Mouse (Mus musculus): Measurements from ENCODE around the gene Gm45337.
"Not testable (repeated sequence)": the region's sequence is repeated elsewhere in the genome, so short reads cannot be mapped to it uniquely, and the experiment has no call there.

The Gm45337 gene

DNA sequence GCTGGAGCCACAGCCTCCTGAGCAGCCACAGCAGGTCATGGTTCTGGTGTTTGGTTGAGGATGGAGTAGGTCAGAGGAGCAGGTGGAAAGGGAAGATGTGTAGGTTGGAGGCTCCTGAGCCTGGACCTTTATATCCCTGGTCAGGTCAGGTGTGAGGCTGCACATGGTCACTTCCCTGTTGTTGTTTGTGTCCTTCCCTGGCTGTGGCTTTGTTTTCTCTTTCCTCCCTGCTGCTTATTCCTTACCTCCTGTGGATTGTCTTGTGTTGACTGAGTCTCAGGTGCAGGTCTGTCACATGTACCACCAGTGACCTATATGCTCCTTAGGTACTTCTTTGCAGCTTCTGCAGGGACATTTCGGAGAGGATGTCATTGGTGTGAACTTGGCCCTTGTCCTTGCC lies at the start of gene Gm45337:
TSS of gene Gm45337 (minus strand) at position 101 of the 400 bp plus-strand sequence.
- no peak for DNase-seq

DNA sequence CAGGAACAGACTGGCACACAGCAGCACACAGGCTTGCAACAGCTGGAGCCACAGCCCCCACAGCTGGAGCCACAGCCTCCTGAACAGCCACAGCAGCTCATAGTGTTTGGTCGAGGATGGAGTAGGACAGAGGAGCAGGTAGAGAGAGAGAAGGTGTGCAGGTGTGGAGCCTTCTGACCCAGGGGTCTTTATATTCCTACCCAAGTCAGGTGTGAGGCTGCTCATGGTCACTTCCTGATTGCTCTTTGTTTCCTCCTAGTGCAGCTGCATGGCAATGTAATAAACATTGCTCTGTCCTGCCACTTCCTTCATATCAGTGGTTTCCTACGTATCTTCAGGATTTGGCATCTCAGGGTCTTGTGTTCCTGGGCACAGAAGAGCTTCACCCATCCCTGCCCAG lies 45.9 kb upstream of the Gm45337 start, which contains the start of gene Gm10153:
TSS of gene Gm10153 (minus strand) at position 101 of the 400 bp plus-strand sequence.
- no peak for DNase-seq

DNA sequence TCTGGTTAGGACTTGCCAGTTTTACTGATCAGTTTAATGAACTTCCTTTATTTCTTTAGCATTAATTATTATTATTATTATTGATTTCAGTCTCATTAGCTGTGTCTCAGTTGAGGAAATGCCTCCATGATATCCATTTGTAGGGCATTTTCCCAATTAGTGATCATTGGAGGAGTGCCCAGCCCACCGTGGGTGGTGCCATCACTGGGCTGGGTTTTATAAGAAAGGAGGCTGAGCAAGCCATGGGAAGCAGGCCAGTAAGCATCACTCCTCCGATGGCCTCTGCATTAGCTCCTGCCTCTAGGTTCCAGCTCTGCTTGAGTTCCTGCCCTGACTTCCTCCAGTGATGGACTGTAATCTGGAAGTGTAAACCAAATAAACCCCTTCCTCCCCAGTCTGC lies 43.7 kb upstream of the Gm45337 start:
- no peak for DNase-seq

DNA sequence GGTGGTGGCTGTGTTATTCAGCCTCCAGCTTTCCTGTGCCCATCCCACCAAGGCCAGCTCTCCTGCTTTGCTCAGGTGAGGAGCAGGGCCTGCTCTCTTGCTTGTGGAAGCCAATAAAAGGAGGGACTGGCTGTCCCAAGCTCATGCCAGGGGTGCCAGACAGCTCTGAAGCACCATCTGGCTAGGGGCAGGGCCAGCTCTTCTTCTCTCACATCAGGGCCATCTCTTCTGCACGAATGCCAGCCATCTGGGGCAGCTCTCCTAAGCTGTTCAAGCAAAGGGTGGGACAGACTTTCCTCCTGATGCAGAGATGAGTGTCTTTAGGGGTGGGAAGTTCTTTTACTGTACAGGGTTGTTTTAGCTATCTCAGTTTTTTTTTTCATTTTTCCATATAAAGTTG lies 36.6 kb upstream of the Gm45337 start:
- DNase-seq: no peak

DNA sequence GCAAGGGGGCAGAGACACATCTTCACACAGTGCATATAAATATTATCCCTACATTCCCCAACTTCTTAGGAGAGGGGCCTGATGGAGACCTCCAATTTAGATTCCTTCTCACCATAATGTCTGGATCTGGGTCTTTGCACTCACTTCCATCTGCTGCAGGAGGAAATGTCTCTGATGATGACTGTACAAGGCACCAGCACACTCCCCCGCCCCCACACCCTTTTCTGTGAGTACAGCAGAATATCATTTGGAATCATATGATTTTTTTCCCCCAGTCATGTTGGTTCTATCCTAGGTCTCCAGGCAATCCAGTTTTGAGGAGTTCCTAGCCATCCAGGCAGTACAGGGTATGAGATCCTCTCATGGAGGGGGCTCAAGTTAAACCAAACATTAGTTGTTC lies 34.3 kb upstream of the Gm45337 start:
- no peak for DNase-seq

DNA sequence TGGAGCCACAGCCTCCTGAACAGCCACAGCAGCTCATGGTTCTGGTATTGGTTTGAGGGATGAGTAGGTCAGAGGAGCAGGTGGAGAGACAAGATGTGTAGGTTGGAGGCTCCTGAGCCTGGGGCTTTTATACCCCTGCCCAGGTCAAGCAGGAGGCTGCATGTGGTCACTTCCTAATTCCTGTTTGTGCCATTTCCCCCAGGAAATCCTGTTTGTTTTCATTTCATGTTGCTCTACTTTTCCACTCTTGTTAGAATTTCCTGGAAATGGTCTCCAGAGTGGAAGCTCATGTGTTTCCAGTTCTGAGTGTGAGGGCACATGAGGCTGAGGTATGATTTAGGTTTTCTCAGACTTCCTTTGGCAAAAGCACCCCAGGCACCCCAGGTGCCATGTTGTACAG lies 31.5 kb upstream of the Gm45337 start, which contains the start of gene Krtap5-2:
TSS of gene Krtap5-2 (minus strand) at position 101 of the 400 bp plus-strand sequence.
- DNase-seq: not testable (repeated sequence)

DNA sequence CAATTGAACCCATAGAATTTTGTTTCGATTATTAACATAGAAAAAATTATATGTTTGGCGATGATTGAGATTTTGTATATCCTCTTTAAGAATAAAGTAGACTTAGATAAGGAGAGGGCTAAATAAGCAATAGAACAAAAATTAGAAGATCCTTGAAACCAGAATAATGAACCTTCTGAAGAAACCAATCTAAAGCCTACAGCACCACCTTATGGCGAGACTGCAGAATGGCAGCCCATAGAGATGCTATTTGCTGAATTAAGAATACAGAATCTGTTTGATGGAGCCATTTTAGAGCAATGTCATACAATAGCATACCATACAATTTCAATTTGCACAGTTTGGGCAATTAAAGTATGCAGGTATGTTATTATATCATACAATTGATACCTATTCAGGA lies 25.4 kb upstream of the Gm45337 start:
- DNase-seq: no peak

DNA sequence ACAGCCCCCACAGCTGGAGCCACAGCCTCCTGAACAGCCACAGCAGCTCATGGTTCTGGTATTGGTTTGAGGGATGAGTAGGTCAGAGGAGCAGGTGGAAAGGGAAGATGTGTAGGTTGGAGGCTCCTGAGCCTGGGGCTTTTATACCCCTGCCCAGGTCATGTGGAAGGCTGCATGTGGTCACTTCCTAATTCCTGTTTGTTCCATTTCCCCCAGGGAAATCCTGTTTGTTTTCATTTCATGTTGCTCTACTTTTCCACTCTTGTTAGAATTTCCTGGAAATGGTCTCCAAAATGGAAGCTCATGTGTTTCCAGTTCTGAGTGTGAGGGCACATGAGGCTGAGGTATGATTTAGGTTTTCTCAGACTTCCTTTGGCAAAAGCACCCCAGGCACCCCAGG lies 21.2 kb upstream of the Gm45337 start, which contains the start of gene Gm4553:
TSS of gene Gm4553 (minus strand) at position 101 of the 400 bp plus-strand sequence.
- not testable (repeated sequence) for DNase-seq

DNA sequence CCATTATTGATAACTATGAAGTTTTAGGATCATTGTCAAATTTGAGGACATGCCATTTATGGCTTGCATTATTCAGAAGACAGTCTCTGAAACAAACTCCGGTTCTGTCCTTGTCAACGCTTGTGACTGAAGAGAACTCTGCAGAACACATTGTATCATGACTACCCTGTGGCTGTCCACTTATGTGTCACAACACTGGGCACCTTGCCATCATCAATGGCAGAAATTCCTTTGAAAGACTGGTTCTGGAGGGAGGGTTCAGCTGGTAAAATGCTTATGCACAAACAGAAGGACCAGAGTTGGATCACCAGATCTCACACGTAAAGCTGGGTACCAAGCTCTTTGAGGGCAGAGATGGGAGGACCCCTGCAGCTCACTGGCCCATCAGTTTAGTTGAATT lies 15.0 kb upstream of the Gm45337 start:
- no peak for DNase-seq

DNA sequence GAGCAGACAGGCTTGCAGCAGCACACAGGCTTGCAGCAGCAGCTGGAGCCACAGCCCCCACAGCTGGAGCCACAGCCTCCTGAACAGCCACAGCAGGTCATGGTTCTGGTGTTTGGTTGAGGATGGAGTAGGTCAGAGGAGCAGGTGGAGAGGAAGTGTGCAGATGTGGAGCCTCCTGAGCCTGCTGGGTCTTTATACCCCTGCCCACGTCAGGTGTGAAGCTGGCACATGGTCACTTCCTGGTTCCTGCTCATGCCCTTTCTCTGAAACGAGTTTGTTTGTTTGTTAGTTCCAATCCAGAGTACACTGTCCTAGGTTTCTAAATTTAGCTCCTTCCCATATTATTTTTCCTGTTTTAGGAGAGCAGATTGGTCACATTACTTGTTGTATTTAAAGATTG lies 12.6 kb upstream of the Gm45337 start, which contains the start of gene Gm29735:
TSS of gene Gm29735 (minus strand) at position 101 of the 400 bp plus-strand sequence.
- not testable (repeated sequence) for DNase-seq

DNA sequence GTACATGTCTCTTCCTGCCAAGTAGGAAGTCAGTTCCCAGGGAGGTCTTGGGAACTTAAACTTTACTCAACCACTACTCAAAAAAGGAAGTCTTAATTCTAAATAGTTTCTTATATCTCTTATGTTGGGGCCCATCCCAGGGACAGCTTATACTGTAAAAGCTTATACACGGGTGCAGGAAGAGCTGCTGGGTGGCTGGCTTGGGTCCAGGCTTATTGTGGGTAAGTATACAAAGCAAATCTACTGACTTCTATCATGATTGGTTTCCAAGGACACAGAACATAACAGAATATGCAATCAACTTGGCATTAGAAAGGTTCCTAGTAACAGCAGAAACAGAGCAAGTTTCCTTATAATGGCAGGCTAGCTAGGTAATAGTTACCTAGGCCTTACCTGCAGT lies 10.9 kb upstream of the Gm45337 start:
- no peak for DNase-seq

DNA sequence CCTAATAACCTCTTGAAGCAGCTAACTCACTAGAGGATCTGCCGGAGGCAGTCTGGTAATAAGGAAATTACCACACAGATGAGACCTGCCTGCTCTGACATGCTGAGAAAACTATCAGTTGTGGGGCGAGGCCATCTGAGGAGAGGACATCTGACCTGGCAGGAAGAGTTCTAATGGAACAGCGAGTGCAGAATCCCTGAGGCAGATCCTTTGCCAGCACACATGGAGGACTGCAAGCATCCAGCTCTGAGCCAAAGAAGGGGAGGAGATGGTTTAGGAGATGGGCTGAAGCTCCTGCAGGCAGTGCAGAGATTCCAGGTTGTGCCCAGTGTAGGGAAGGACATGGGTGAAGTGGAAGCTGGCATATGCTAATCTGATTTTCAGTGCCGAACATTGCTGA lies 7.8 kb upstream of the Gm45337 start:
- DNase-seq: no peak

DNA sequence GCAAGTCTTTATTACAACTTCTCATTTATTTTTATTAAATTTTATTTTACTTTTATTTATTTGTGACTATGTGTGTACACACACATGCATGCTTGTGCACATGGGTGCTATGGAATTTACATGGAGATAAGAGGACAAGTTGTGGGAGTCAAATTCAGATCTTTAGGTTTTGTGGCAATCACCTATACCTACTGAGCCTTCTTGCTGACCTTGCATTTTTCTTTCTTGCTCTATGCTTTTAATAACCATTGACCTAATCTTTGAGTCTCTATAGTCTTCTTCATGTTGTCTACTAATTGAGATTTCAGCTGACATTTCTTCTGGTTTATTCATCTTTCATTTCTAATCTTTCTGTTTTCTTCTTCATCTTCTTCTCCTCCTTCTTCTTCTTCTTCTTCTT lies 4.2 kb upstream of the Gm45337 start:
- no peak for DNase-seq

DNA sequence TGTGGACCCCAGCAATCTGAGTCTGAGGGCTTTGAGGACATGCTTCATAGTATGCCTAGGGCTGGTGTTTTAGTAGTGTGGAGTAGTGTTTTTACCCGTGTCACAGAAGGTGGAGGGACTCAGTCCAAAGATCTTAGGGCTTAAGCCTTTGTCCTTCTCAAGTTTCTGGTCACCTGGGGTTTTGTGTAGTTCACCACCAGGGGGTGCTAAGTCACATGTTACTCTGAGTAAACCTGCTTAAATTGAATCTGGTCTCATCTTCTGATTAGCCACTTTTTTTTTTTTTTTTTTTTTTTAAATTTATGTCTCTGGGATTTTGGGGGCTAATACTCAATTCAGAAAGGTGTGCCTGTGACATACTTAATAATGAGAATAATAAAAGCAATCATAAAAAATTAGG lies 1.6 kb upstream of the Gm45337 start:
- peak; percentile 11 to 27 for DNase-seq

DNA sequence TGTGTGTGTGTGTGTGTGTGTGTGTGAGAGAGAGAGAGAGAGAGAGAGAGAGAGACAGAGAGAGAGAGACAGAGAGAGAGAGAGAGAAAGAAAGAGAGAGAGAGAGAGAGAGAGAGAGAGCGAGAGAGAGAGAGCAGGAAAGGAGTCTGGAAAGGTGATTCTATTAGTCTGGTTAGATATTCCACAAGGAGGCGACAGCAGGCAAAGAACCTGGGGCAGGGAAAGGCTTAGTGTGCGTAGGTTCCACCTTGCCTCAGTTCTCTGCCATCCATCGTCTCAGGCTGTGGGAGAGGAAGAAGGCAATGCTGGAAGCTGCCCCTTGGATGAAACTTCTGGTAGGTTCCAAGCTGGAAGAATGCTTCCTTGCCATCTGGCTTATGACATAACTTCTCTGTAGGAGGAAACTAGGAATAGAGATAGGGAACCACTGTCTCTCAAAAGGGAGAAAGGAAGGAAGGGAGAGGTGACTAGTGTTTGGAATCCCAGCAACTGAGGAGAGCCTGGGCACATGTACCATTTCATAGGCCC lies 1.1 kb upstream of the Gm45337 start:
- no peak for DNase-seq

DNA sequence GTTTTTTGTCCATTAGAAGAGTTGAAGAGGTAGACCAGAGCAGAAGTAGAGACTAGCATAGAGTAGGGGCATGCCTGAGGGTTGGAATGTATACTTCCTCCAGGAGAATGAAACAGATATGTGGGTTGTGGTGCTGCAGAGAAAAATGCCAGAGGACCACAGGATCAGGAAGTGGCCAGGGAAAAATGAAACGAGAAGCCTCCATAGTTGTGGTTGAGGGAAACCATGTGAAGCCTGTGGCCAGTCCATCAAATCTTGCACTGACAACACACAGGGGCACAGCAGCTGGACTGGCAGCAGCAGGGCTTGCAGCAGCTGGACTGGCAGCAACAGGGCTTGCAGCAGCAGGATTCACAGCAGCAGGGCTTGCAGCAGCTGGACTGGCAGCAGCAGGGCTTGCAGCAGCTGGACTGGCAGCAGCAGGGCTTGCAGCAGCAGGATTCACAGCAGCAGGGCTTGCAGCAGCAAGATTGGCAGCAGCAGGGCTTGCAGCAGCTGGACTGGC lies 849 bp downstream of the Gm45337 start:
- not testable (repeated sequence) for DNase-seq

DNA sequence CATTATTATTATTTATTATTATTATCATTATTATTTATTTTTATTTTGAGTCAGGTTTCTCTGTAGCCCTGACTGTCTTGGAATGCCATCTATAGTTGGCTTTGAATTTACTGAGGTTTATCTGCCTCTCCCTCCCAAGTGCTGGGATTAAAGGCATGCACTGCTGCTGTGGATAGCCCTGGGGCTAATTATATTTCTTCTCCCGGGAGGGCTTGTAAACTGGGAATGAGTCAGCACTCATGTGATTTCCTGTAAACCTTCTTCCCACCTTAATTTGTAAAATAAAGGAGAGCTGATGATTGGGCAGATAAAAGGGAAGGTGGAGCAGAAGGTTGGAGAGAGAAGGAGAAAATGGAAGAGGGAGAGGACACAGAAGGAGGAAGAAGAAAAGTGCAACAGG lies 3.7 kb downstream of the Gm45337 start:
- no peak for DNase-seq

DNA sequence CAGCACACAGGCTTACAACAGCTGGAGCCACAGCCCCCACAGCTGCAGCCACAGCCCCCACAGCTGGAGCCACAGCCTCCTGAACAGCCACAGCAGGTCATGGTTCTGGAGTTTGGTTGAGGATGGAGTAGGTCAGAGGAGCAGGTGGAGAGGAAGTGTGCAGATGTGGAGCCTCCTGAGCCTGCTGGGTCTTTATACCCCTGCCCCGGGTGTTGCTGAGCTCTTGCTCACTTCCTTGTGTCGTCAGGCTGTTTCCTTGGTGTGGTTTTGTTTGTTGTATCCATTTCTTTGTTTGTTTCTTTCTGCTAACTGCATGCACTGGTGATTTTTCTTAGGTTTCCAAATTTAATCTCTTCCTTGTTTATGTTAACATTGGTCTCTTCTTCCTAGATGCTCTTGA lies 8.5 kb downstream of the Gm45337 start, which contains the start of gene Gm39115:
TSS of gene Gm39115 (minus strand) at position 101 of the 400 bp plus-strand sequence.
- not testable (repeated sequence) for DNase-seq

DNA sequence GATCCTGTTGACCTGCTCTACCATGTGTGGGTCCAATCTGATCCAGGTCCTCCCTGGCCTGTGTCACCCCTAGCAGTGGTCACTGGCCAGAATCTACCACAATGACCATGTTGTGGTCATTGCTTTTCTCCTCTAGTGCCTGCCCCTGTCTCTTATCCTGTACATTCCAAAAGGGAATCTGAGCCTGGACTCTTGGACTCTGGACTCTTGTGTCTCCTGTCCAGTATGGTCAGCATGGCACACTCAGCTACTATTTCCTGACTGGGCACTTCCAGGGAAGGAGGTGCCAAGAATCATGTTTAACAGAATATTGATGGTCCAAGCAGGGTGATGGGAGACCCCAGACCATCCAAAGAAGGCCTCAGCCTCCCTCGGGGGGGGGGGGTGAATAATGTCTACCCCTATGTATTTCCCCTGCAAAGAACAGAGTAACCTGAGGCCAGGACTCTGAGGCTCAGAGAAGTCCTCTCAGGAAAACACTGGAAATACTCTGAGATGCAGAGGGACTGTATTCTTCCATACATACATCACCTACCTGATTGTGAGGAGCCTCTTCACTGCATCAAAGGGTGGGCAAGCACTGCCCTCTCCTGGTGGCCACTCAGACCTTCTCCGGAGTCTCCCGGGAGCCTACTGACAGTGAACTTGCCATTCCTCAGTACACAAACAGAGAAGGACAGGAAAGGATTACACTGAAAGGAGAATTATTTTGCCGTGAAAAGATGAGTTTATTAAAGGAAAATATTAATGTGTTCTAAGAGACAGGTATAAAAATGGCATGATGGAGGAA lies 10.0 kb downstream of the Gm45337 start:
- peak; percentile 5 to 12 for DNase-seq

DNA sequence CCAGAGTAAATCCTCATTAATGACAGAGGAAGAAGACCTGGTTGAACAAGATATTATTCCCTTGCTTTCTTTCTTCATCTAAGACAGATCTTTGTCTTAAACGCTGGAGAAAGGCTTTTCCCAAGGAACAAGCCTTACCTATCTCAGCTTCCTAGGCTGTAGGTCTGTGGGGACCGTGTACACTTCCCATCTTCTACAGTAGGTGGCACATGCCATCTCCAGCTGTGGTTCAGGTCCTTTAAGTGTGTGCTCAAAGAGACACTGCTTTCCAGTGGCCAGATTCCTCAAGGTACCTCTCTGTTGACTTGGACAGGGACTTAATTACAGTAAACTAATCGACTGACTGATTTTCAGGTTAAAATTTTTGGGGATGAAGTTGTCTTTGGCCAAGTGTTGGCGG lies 15.6 kb downstream of the Gm45337 start:
- DNase-seq: no peak

DNA sequence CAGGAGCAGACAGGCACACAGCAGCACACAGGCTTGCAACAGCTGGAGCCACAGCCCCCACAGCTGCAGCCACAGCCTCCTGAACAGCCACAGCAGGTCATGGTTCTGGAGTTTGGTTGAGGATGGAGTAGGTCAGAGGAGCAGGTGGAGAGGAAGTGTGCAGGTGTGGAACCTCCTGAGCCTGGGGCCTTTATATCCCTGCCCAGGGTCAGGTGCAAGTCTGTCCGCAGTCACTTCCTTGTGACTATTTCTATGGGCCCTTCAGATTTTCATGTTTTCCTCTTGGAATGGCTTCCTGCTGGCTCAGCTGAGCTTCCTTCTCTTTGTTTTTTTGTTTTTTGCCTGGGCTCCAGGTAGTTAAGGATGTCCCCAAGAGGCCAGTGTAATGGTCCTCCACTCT lies 23.8 kb downstream of the Gm45337 start, which contains the start of gene Gm45618:
TSS of gene Gm45618 (minus strand) at position 101 of the 400 bp plus-strand sequence.
- not testable (repeated sequence) for DNase-seq

DNA sequence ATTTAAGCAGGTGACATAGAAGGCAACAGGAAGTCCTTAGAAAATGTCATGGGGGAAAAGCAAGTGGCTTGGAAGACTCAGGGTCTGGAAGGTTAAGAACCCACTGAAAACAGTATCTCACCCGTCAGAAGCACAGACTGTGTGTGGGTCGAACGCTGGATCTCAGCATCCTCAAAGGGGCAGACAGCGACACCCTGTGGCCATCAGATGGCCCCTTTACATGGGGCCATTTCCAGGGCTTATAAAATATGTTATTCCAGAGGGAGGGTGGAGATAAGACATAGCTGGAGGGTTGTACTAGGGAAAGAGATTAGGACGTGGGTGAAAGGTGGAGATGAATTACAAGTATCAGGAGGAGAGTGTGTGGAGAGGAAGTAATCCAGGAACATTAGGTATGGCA lies 24.8 kb downstream of the Gm45337 start:
- DNase-seq: peak; percentile 17 to 38

DNA sequence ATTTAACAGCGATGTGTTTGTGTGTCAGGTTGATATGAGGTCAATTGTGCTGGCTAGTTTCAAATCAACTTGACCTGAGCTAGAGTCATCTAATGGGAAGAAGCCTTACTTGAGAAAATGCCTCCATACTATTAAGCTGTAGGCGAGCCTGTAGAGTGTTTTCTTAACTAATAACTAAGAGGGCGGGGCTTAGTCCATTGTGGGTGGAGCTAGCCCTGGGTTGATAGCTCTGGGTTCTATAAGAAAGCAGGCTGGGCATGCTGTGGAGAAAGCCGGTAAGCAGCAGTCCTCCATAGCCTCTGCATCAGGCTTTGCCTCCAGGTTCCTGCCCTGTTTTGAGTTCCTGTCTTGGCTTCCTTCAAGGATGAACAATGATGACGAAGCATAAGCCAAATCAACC lies 39.7 kb downstream of the Gm45337 start:
- DNase-seq: no peak

DNA sequence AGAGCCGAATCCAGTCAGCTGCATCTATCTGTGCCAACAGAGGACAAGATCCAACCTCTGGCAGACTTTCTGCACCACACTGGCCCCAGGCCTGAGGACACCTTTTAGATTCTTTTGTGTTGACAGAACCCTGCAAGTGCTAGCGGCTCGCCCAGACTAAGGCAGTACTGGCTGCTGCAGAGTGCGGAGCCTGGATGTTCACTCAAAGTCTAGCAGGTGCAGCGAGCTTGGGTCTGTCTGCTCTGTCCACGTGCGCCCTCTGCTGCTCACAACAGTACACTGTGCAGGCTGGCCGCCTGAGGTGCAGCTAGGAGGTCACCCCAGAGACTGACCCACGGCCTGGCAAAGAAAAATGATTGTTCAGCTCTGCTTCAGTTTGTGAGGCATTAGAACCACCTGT lies 46.6 kb downstream of the Gm45337 start:
- peak; percentile 88 to 91 for DNase-seq
